Mouse (Mus musculus) adrenal gland (tissue): ENCODE data around the gene Sphk2.

Source experiments
- intact Hi-C: fragments of 180-260 bp; cut with DNase I; formaldehyde crosslinking; loops from one replicate; pipeline ENCODE4 v1.15.1; 2025

The Sphk2 gene

GRCm38 (mm10) chr7:45660746-45661478, 56.9 kb downstream of the Sphk2 start:
- intact Hi-C loops = no loop called here
